In the genomic region with DNA sequence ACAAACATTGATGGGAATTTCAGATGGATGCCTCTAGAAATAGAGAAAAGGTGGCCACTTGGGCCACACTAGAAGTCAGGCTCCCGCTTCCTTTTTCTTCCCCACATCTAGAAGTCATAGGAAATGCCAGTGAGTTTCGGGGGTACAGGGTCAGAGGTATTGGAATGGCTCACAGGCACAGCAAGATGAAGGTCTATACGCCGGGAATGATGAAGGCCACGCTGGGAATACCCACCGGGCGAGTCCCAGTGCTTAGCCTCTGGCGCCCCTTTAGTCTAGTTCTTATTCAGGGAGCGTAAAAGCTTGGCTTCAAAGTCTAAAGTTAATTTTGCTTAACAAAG, we compare ENCODE assay signal across 9 mouse cellular contexts. TPM values are rescaled to one million over a fixed set of nuclear protein-coding genes. Genes with fewer than 3 reads are reported as not detected.
DNase-seq lines count a peak whose midpoint lies in the region; ATAC-seq and TF ChIP-seq lines count a peak whose summit lies in the region.
"Had no signal": no experiment of that assay in that cellular context is flagged by ENCODE, and none has a peak within 500 bp of the region (broad histone marks: within the 10 kb centered on the region; RNA-seq: fewer than 3 reads in every experiment).

No protein-coding gene starts in this region.

- no peaks in the 10 kb centered on the region for H3K27me3 ChIP-seq in CH12.LX (replicated peaks)
- H3K27me3 ChIP-seq in forebrain, embryonic 16.5 days (replicated peaks; ENCODE audit: control insufficient read depth, insufficient read depth, low read length), result no peaks in the 10 kb centered on the region

- TF ChIP-seq EP300 in CH12.LX (IDR thresholded peaks at IDR 0.05; ENCODE audit: low read length), result no peak

- 1% methylated on average over 9 of the region's 9 CpGs for WGBS in forebrain, embryonic 16.5 days

- peak overlapping the region; percentile 70 to 95 (median 80) for H3K4me3 ChIP-seq in CH12.LX (replicated peaks in 1 of 3; ENCODE audit: low read depth in 2 of 3, low read length in 2 of 3, poor library complexity in 1 of 3)
- peak overlapping the region; percentile 63 for H3K4me3 ChIP-seq in forebrain, embryonic 16.5 days (replicated peaks; ENCODE audit: low read length)

- no peak for TF ChIP-seq POLR2A in CH12.LX (IDR thresholded peaks at IDR 0.05; ENCODE audit: low read depth, low read length)

- peak; percentile 33 for DNase-seq in gastrocnemius, postnatal 10 days
- DNase-seq in gastrocnemius, postnatal 25 days, result no peak
- DNase-seq in CH12.LX (ENCODE audit: extremely low read depth), result no peak
- no peak for DNase-seq in adrenal gland, postnatal 10 days
- DNase-seq in urinary bladder, postnatal 14 days (ENCODE audit: low spot score), result no peak
- no peak for DNase-seq in thymus, postnatal 10 days (ENCODE audit: low spot score in 2 of 2)

- peaks cover 3 to 14% of the 10 kb centered on the region in 2 experiments for H3K36me3 ChIP-seq in CH12.LX (replicated peaks in 1 of 2; ENCODE audit: control insufficient read depth in 1 of 2, insufficient read depth in 1 of 2, low read length in 1 of 2)
- H3K36me3 ChIP-seq in forebrain, embryonic 16.5 days (ENCODE audit: control insufficient read depth, insufficient read depth), result no peaks in the 10 kb centered on the region

- dilution Hi-C loops in CH12.LX (cut with MboI; ENCODE audit: extremely low pct_ligation_motif_present, extremely low pct_unique_long_range_greater_than_20kb, low sequenced_read_pairs), result no loop called here

- in situ Hi-C loops in CH12.LX (cut with MboI; ENCODE audit: low pct_ligation_motif_present, low pct_unique_long_range_greater_than_20kb, low sequenced_read_pairs), result no loop called here

- TF ChIP-seq CTCF in CH12.LX (conservative IDR thresholded peaks at IDR 0.05 in 1 of 2, IDR thresholded peaks at IDR 0.05 in 1 of 2; ENCODE audit: low read depth in 2 of 2, low read length in 2 of 2), result no peak

- peak overlapping the region; percentile 97 for H3K4me2 ChIP-seq in CH12.LX (ENCODE audit: insufficient read depth, low read depth, poor library complexity, severe bottlenecking)
- H3K4me2 ChIP-seq in forebrain, embryonic 16.5 days (ENCODE audit: low read length), result peak overlapping the region; percentile 78

- no peaks in the 10 kb centered on the region for H3K9me3 ChIP-seq in CH12.LX (replicated peaks; ENCODE audit: low read length)
- H3K9me3 ChIP-seq in forebrain, embryonic 16.5 days (ENCODE audit: control insufficient read depth, low read length), result no peaks in the 10 kb centered on the region

- H3K79me2 ChIP-seq in CH12.LX (replicated peaks; ENCODE audit: control insufficient read depth, extremely low read depth, insufficient read depth, poor library complexity, severe bottlenecking), result no peaks in the 10 kb centered on the region; the same call in 1 of the 2 replicates

- ATAC-seq in forebrain, embryonic 16.5 days, result peak; percentile 41
- peak; percentile 1; the same call in 1 of the 2 replicates for ATAC-seq in megakaryocyte, adult 5-6 weeks (ENCODE audit: poor library complexity, severe bottlenecking)

- peak overlapping the region; percentile 98 for H3K9ac ChIP-seq in CH12.LX (ENCODE audit: insufficient read depth, low read depth)
- H3K9ac ChIP-seq in forebrain, embryonic 16.5 days (replicated peaks; ENCODE audit: low read depth, low read length), result peak overlapping the region; percentile 81

- H3K4me1 ChIP-seq in CH12.LX (ENCODE audit: control insufficient read depth in 1 of 2, insufficient read depth in 2 of 2), result peaks cover 15 to 45% of the 10 kb centered on the region in 2 experiments
- peaks cover 15% of the 10 kb centered on the region for H3K4me1 ChIP-seq in forebrain, embryonic 16.5 days (replicated peaks; ENCODE audit: control insufficient read depth, insufficient read depth, low read length)

- peak overlapping the region; percentile 58 for H3K27ac ChIP-seq in CH12.LX (ENCODE audit: insufficient read depth, low read depth)
- peak overlapping the region; percentile 97 for H3K27ac ChIP-seq in forebrain, embryonic 16.5 days (ENCODE audit: low read length)

- no peak for TF ChIP-seq RAD21 in CH12.LX (IDR thresholded peaks at IDR 0.05; ENCODE audit: low read depth, low read length)

TF ChIP-seq in CH12.LX, 34 proteins besides CTCF, POLR2A, EP300 and RAD21:
- no peak for TF ChIP-seq GABPA (IDR thresholded peaks at IDR 0.05; ENCODE audit: insufficient replicate concordance, low read depth, low read length)
- TF ChIP-seq RCOR1 (conservative IDR thresholded peaks at IDR 0.05; ENCODE audit: low read depth, low read length), result peak; percentile 81
- no peak for TF ChIP-seq ZKSCAN1 (IDR thresholded peaks at IDR 0.05; ENCODE audit: borderline replicate concordance, low read depth, low read length)
- TF ChIP-seq JUN (IDR thresholded peaks at IDR 0.05; ENCODE audit: insufficient read depth, low read depth, low read length), result 0 out of 2 replicates have a peak, but pooled peaks have one; percentile 18

RNA-seq across cellular contexts. Expression of a gene that starts 0.4 kb away (rescaled TPM):
- 10 to 100 TPM in 1 of 2 experiments, 1 to 10 TPM in 1; 10.0 to 13.9 TPM for total RNA-seq in gastrocnemius, postnatal 10 days (2021)
- 1 to 10 TPM; 5.1 to 5.4 TPM for total RNA-seq in gastrocnemius, postnatal 25 days (2021)
- total RNA-seq in CH12.LX (2012; rRNA removed), result 8.1 and 11.0 TPM in 2 replicates
- total RNA-seq in CH12.LX (2014; rRNA removed), result 9.4 and 10.6 TPM in 2 replicates
- 16.1 and 18.5 TPM in 2 replicates for polyA plus RNA-seq in CH12.LX (2012; ENCODE audit: insufficient read length, low read depth)
- 27.8 and 28.5 TPM in 2 replicates for polyA plus RNA-seq in forebrain, embryonic 16.5 days (2015; fragmentation: Nextera tagmentation; extraction: Ambion mirVana)
- 17.3 and 17.7 TPM in 2 replicates for total RNA-seq in megakaryocyte, adult 5-6 weeks (2015)
- 14.0 and 14.9 TPM in 2 replicates for total RNA-seq in megakaryocyte, adult 5-6 weeks (2017)
- total RNA-seq in adrenal gland, postnatal 10 days (2021), result 10 to 100 TPM; 24.0 to 32.8 TPM

RNA-seq across cellular contexts. Expression of a gene that starts 4.2 kb away (rescaled TPM):
- not detected for total RNA-seq in gastrocnemius, postnatal 10 days (2021)
- not detected for total RNA-seq in gastrocnemius, postnatal 25 days (2021)
- total RNA-seq in CH12.LX (2012; rRNA removed), result 1.2 and 3.6 TPM in 2 replicates
- 0.32 and 0.41 TPM in 2 replicates for total RNA-seq in CH12.LX (2014; rRNA removed)
- 0.30 and 0.49 TPM in 2 replicates for polyA plus RNA-seq in CH12.LX (2012; ENCODE audit: insufficient read length, low read depth)
- 0.39 TPM in 1 of 2 replicates, not detected in the other for polyA plus RNA-seq in forebrain, embryonic 16.5 days (2015; fragmentation: Nextera tagmentation; extraction: Ambion mirVana)
- not detected in 2 replicates for total RNA-seq in megakaryocyte, adult 5-6 weeks (2015)
- 0.12 TPM in 1 of 2 replicates, not detected in the other for total RNA-seq in megakaryocyte, adult 5-6 weeks (2017)
- under 1 TPM in 1 of 2 experiments, not detected in 1; 0.27 TPM for total RNA-seq in adrenal gland, postnatal 10 days (2021)

RNA-seq across cellular contexts. Expression of a gene that starts 19.5 kb away (rescaled TPM):
- total RNA-seq in gastrocnemius, postnatal 10 days (2021), result 10 to 100 TPM; 62.5 to 71.7 TPM
- total RNA-seq in gastrocnemius, postnatal 25 days (2021), result 10 to 100 TPM; 45.5 to 47.9 TPM
- total RNA-seq in CH12.LX (2012; rRNA removed) (91.0 and 111 TPM in 2 replicates), CH12.LX (2014; rRNA removed) (64.9 and 72.0 TPM in 2 replicates)
- 98.9 and 107 TPM in 2 replicates for polyA plus RNA-seq in CH12.LX (2012; ENCODE audit: insufficient read length, low read depth)
- polyA plus RNA-seq in forebrain, embryonic 16.5 days (2015; fragmentation: Nextera tagmentation; extraction: Ambion mirVana), result 190 and 195 TPM in 2 replicates
- total RNA-seq in megakaryocyte, adult 5-6 weeks (2015), result 73.3 and 78.6 TPM in 2 replicates
- 81.0 and 84.5 TPM in 2 replicates for total RNA-seq in megakaryocyte, adult 5-6 weeks (2017)
- total RNA-seq in adrenal gland, postnatal 10 days (2021), result 100 to 1,000 TPM; 149 to 165 TPM

RNA-seq across cellular contexts. Expression of a gene that starts 32.4 kb away (rescaled TPM):
- total RNA-seq in gastrocnemius, postnatal 10 days (2021), result 1 to 10 TPM; 5.9 to 7.6 TPM
- 1 to 10 TPM; 4.6 to 4.7 TPM for total RNA-seq in gastrocnemius, postnatal 25 days (2021)
- total RNA-seq in CH12.LX (2012; rRNA removed) (12.5 and 14.6 TPM in 2 replicates), CH12.LX (2014; rRNA removed) (2.7 and 3.3 TPM in 2 replicates)
- polyA plus RNA-seq in CH12.LX (2012; ENCODE audit: insufficient read length, low read depth), result 11.6 and 12.5 TPM in 2 replicates
- polyA plus RNA-seq in forebrain, embryonic 16.5 days (2015; fragmentation: Nextera tagmentation; extraction: Ambion mirVana), result 18.7 and 23.3 TPM in 2 replicates
- total RNA-seq in megakaryocyte, adult 5-6 weeks (2015), result 25.5 and 28.5 TPM in 2 replicates
- 20.2 and 33.6 TPM in 2 replicates for total RNA-seq in megakaryocyte, adult 5-6 weeks (2017)
- total RNA-seq in adrenal gland, postnatal 10 days (2021), result 10 to 100 TPM; 17.4 to 27.5 TPM

RNA-seq across cellular contexts. Expression of a gene that starts 34.3 kb away (rescaled TPM):
- total RNA-seq in gastrocnemius, postnatal 10 days (2021), result under 1 TPM in 1 of 2 experiments, not detected in 1; 0.20 TPM
- not detected for total RNA-seq in gastrocnemius, postnatal 25 days (2021)
- total RNA-seq in CH12.LX (2012; rRNA removed), result 1.0 and 1.3 TPM in 2 replicates
- total RNA-seq in CH12.LX (2014; rRNA removed), result 0.63 and 0.66 TPM in 2 replicates
- 0.99 and 1.1 TPM in 2 replicates for polyA plus RNA-seq in CH12.LX (2012; ENCODE audit: insufficient read length, low read depth)
- polyA plus RNA-seq in forebrain, embryonic 16.5 days (2015; fragmentation: Nextera tagmentation; extraction: Ambion mirVana), result not detected in 2 replicates
- total RNA-seq in megakaryocyte, adult 5-6 weeks (2015), result 0.21 TPM in 1 of 2 replicates, not detected in the other
- total RNA-seq in megakaryocyte, adult 5-6 weeks (2017), result not detected in 2 replicates
- total RNA-seq in adrenal gland, postnatal 10 days (2021), result 100 to 1,000 TPM in 1 of 2 experiments, 10 to 100 TPM in 1; 78.0 to 183 TPM
- total RNA-seq: hematopoietic stem cell, adult 5-6 weeks had no signal
